Mouse (Mus musculus) CH12.LX (cell line): ENCODE data around the gene Fbxl17. TPM values are rescaled to one million over a fixed set of nuclear protein-coding genes. Genes with fewer than 3 reads are reported as not detected.

Experiments
- DNase-seq: peaks from one replicate; pipeline ENCODE4 v3.0.0-alpha.2; 2013; ENCODE audit errors: extremely low read depth
- H3K27ac ChIP-seq: 2 replicates; pipeline ENCODE4 v1.5.1; 2012; ENCODE audit warnings: low read depth, mild to moderate bottlenecking, control low read depth, moderate library complexity; ENCODE audit not compliant: insufficient read depth
- H3K27me3 ChIP-seq: replicated peaks from 2 replicates; pipeline ENCODE3; 2012; ENCODE audit warnings: inconsistent platforms
- H3K36me3 ChIP-seq, 2 experiments: replicated peaks in 1 of 2; 2 replicates each; pipeline versions ENCODE3 to v1.6.1; 2012; ENCODE audit warnings: inconsistent platforms in 1 of 2, low read length in 1 of 2, mild to moderate bottlenecking in 1 of 2, mixed read lengths in 1 of 2, moderate library complexity in 1 of 2; ENCODE audit not compliant: control insufficient read depth in 1 of 2, insufficient read depth in 1 of 2
- H3K4me1 ChIP-seq, 2 experiments: 2 replicates each; pipeline ENCODE4 v1.6.1; 2012; ENCODE audit warnings: inconsistent platforms in 1 of 2, moderate library complexity in 1 of 2; ENCODE audit not compliant: insufficient read depth in 2 of 2, control insufficient read depth in 1 of 2
- H3K4me2 ChIP-seq: 2 replicates; pipeline ENCODE4 v1.6.1; 2012; ENCODE audit warnings: low read depth, mild to moderate bottlenecking, control low read depth; ENCODE audit not compliant: poor library complexity, insufficient read depth, severe bottlenecking
- H3K4me3 ChIP-seq, 3 experiments: fragments of 150-350 bp in 1 of 3; sonication (generic) in 1 of 3; replicated peaks in 1 of 3; 2 replicates each; pipeline versions ENCODE3 to v1.5.1; 2011 to 2012; ENCODE audit warnings: low read depth in 2 of 3, low read length in 2 of 3, mild to moderate bottlenecking in 2 of 3, moderate library complexity in 2 of 3, control low read depth in 1 of 3, improper control_type of control experiment in 1 of 3, inconsistent platforms in 1 of 3, mixed read lengths in 1 of 3; ENCODE audit not compliant: poor library complexity in 1 of 3
- H3K79me2 ChIP-seq: replicated peaks from 2 replicates; pipeline ENCODE4 v1.6.1; 2012; ENCODE audit warnings: mild to moderate bottlenecking, moderate library complexity; ENCODE audit not compliant: control insufficient read depth, poor library complexity, insufficient read depth, severe bottlenecking; ENCODE audit errors: extremely low read depth
- H3K9ac ChIP-seq: 2 replicates; pipeline ENCODE4 v1.6.1; 2012; ENCODE audit warnings: low read depth, mild to moderate bottlenecking, control low read depth, moderate library complexity; ENCODE audit not compliant: insufficient read depth
- H3K9me3 ChIP-seq: replicated peaks from 2 replicates; pipeline ENCODE3; 2012; ENCODE audit warnings: low read length, inconsistent platforms, mixed read lengths
- CHD1 ChIP-seq: IDR thresholded peaks from 2 replicates; pipeline ENCODE4 v1.6.1; 2012; ENCODE audit warnings: low read depth, low read length, improper control_type of control experiment, inconsistent platforms
- CHD2 ChIP-seq: IDR thresholded peaks from 2 replicates; pipeline ENCODE4 v1.6.1; 2011; ENCODE audit warnings: low read length, improper control_type of control experiment
- CTCF ChIP-seq, 2 experiments: IDR thresholded peaks in 1 of 2; conservative IDR thresholded peaks in 1 of 2; 2 replicates each; pipeline ENCODE4 v1.5.1; 2011 to 2012; ENCODE audit warnings: low read depth in 2 of 2, low read length in 2 of 2, improper control_type of control experiment in 1 of 2, inconsistent platforms in 1 of 2, mild to moderate bottlenecking in 1 of 2, moderate library complexity in 1 of 2
- E2F4 ChIP-seq: IDR thresholded peaks from 2 replicates; pipeline ENCODE4 v1.6.1; 2011; ENCODE audit warnings: low read depth, low read length, improper control_type of control experiment; ENCODE audit not compliant: insufficient replicate concordance
- ELF1 ChIP-seq: IDR thresholded peaks from 2 replicates; pipeline ENCODE4 v1.6.1; 2014; ENCODE audit warnings: low read depth, mild to moderate bottlenecking, inconsistent platforms, low read length, improper control_type of control experiment
- EP300 ChIP-seq: IDR thresholded peaks from 2 replicates; pipeline ENCODE4 v1.6.1; 2011; ENCODE audit warnings: low read length, improper control_type of control experiment
- ETS1 ChIP-seq: conservative IDR thresholded peaks from 2 replicates; pipeline ENCODE4 v1.6.1; 2012; ENCODE audit warnings: low read depth, mild to moderate bottlenecking, inconsistent platforms, low read length, improper control_type of control experiment, moderate library complexity
- GABPA ChIP-seq: IDR thresholded peaks from 2 replicates; pipeline ENCODE4 v1.6.1; 2012; ENCODE audit warnings: low read depth, low read length, improper control_type of control experiment, inconsistent platforms; ENCODE audit not compliant: insufficient replicate concordance
- HCFC1 ChIP-seq: IDR thresholded peaks from 2 replicates; pipeline ENCODE4 v1.6.1; 2012; ENCODE audit warnings: low read depth, mild to moderate bottlenecking, inconsistent platforms, low read length, improper control_type of control experiment
- IRF4 ChIP-seq: IDR thresholded peaks from 2 replicates; pipeline ENCODE4 v1.6.1; 2014; ENCODE audit warnings: low read depth, mild to moderate bottlenecking, inconsistent platforms, low read length, improper control_type of control experiment
- JUN ChIP-seq: IDR thresholded peaks from 2 replicates; pipeline ENCODE4 v1.6.1; 2011; ENCODE audit warnings: low read depth, mild to moderate bottlenecking, low read length, improper control_type of control experiment, moderate library complexity; ENCODE audit not compliant: insufficient read depth
- KAT2A ChIP-seq: IDR thresholded peaks from 2 replicates; pipeline ENCODE4 v1.6.1; 2012; ENCODE audit warnings: low read length, improper control_type of control experiment, inconsistent platforms; ENCODE audit not compliant: insufficient replicate concordance
- MXI1 ChIP-seq: IDR thresholded peaks from 2 replicates; pipeline ENCODE4 v1.6.1; 2011; ENCODE audit warnings: mild to moderate bottlenecking, low read depth, low read length, improper control_type of control experiment
- POLR2A ChIP-seq: IDR thresholded peaks from 2 replicates; pipeline ENCODE4 v1.6.1; 2011; ENCODE audit warnings: low read depth, mild to moderate bottlenecking, improper control_type of control experiment, low read length
- RCOR1 ChIP-seq: conservative IDR thresholded peaks from 2 replicates; pipeline ENCODE4 v1.6.1; 2012; ENCODE audit warnings: low read depth, mild to moderate bottlenecking, inconsistent platforms, low read length, improper control_type of control experiment
- SIN3A ChIP-seq: IDR thresholded peaks from 2 replicates; pipeline ENCODE4 v1.6.1; 2012; ENCODE audit warnings: low read length, improper control_type of control experiment, inconsistent platforms
- SMC3 ChIP-seq: IDR thresholded peaks from 2 replicates; pipeline ENCODE4 v1.6.1; 2011; ENCODE audit warnings: low read depth, low read length, improper control_type of control experiment
- TBP ChIP-seq: conservative IDR thresholded peaks from 2 replicates; pipeline ENCODE4 v1.6.1; 2011; ENCODE audit warnings: low read depth, low read length, improper control_type of control experiment
- TCF12 ChIP-seq: IDR thresholded peaks from 2 replicates; pipeline ENCODE4 v1.6.1; 2014; ENCODE audit warnings: low read depth, mild to moderate bottlenecking, inconsistent platforms, low read length, improper control_type of control experiment
- UBTF ChIP-seq: IDR thresholded peaks from 2 replicates; pipeline ENCODE4 v1.6.1; 2012; ENCODE audit warnings: low read depth, mild to moderate bottlenecking, inconsistent platforms, low read length, improper control_type of control experiment, moderate library complexity
- USF2 ChIP-seq: conservative IDR thresholded peaks from 2 replicates; pipeline ENCODE4 v1.6.1; 2011; ENCODE audit warnings: low read depth, low read length, improper control_type of control experiment
- ZC3H11A ChIP-seq: IDR thresholded peaks from 2 replicates; pipeline ENCODE4 v1.6.1; 2012; ENCODE audit warnings: low read depth, mild to moderate bottlenecking, inconsistent platforms, low read length, improper control_type of control experiment
- ZMIZ1 ChIP-seq: IDR thresholded peaks from 2 replicates; pipeline ENCODE4 v1.6.1; 2012; ENCODE audit warnings: low read depth, mild to moderate bottlenecking, inconsistent platforms, low read length, improper control_type of control experiment
- dilution Hi-C: fragments of 300-500 bp; cut with MboI; formaldehyde crosslinking; loops from 2 replicates; pipeline ENCODE4 v1.14.3; 2020; ENCODE audit warnings: low sequenced_read_pairs; ENCODE audit not compliant: extremely low pct_unique_long_range_greater_than_20kb, extremely low pct_ligation_motif_present
- in situ Hi-C: fragments of 300-500 bp; cut with MboI; formaldehyde crosslinking; loops from 3 replicates; pipeline ENCODE4 v1.14.3; 2019; ENCODE audit warnings: low sequenced_read_pairs, low pct_ligation_motif_present, low pct_unique_long_range_greater_than_20kb, mixed read lengths
- polyA plus RNA-seq: library from polyadenylated mRNA; unstranded; fragments of >175 nt; gene quantifications from 2 replicates; pipeline ENCODE4 v1.2.1, GENCODE M21; 2012; ENCODE audit warnings: low read depth; ENCODE audit not compliant: insufficient read length
- total RNA-seq, 2 experiments: library from RNA; depleted of rRNA; stranded (reverse); fragments of 300-350 nt in 1 of 2; fragments of >200 nt in 1 of 2; gene quantifications; 2 replicates each; pipeline ENCODE4 v1.2.3; 2012 to 2014

Gene Fbxl17
- total and polyA plus RNA-seq, 3 experiments, result 4.0 to 6.9 (median 4.3) TPM

- dilution Hi-C loops (no loop called here), in situ Hi-C loops (no loop called here)
- Histone ChIP-seq H3K36me3 (peaks cover 0 to 13% of the 10 kb centered on the region in 2 experiments), H3K9me3 (no peaks in the 10 kb centered on the region), H3K27ac (no peak overlapping the region), H3K4me2 (no peak overlapping the region), H3K9ac (no peak overlapping the region), H3K4me1 (no peaks in the 10 kb centered on the region), H3K27me3 (no peaks in the 10 kb centered on the region), H3K4me3 (no peak overlapping the region), H3K79me2 (no peaks in the 10 kb centered on the region)
- no peak for DNase-seq
- TF ChIP-seq GABPA (no peak), MXI1 (no peak), IRF4 (no peak), SIN3A (no peak), JUN (no peak), EP300 (no peak), RCOR1 (no peak), POLR2A (no peak), TCF12 (no peak), USF2 (no peak), UBTF (no peak)
These were observed 108.3 kb downstream of the Fbxl17 start for GRCm38 (mm10) chr17:63391506-63391905.

GRCm38 (mm10) chr17:63390951-63391350 lies 108.9 kb downstream of the Fbxl17 start:
- Histone ChIP-seq H3K4me2 (no peak overlapping the region), H3K4me1 (no peaks in the 10 kb centered on the region), H3K27me3 (no peaks in the 10 kb centered on the region), H3K36me3 (peaks cover 0 to 14% of the 10 kb centered on the region in 2 experiments), H3K27ac (no peak overlapping the region), H3K9me3 (no peaks in the 10 kb centered on the region), H3K9ac (no peak overlapping the region), H3K4me3 (no peak overlapping the region), H3K79me2 (no peaks in the 10 kb centered on the region)
- TF ChIP-seq SMC3 (no peak), USF2 (no peak), CHD1 (no peak), ZC3H11A (no peak), CTCF (conservative IDR thresholded peaks at IDR 0.05 in 1 of 2, IDR thresholded peaks at IDR 0.05 in 1 of 2; ENCODE audit: low read depth in 2 of 2, low read length in 2 of 2) (no peak), CHD2 (no peak), EP300 (no peak), TCF12 (no peak), TBP (no peak), POLR2A (no peak), ZMIZ1 (no peak), KAT2A (no peak), E2F4 (no peak), HCFC1 (no peak), ETS1 (no peak), ELF1 (no peak)
- dilution Hi-C loops (no loop called here), in situ Hi-C loops (no loop called here)
- DNase-seq, result no peak
